Mouse (Mus musculus) erythroblast, adult 5-6 weeks (primary cell): ENCODE data around the gene Myrf. TPM values are rescaled to one million over a fixed set of nuclear protein-coding genes. Genes with fewer than 3 reads are reported as not detected.
A peak's percentile ranks its signal among the peaks of the same experiment; 100 is the strongest.

Experiments used
- ATAC-seq: replicated peaks from 2 replicates; pipeline ENCODE4 v1.8.0; 2016; ENCODE audit warnings: moderate number of reproducible peaks, mild to moderate bottlenecking, moderate TSS enrichment, inconsistent platforms; ENCODE audit not compliant: poor library complexity, low FRiP score, severe bottlenecking
- total RNA-seq, 2 experiments: library from RNA; stranded (forward) in 1 of 2; stranded (reverse) in 1 of 2; fragments of 150-400 nt in 1 of 2; fragments of 200-764, 138-1000 nt in 1 of 2; gene quantifications; 2 replicates each; pipeline versions ENCODE4 v1.2.3 to v1.2.4; 2015 to 2017; ENCODE audit warnings: low replicate concordance in 2 of 2

Myrf gene
- total RNA-seq, 2 experiments from 2014 or later, result not detected

GRCm38 (mm10) chr19:10261369-10261768, 20.8 kb upstream of the Myrf start:
- ATAC-seq, result no peak

- peak; percentile 69 for ATAC-seq
Measured at GRCm38 (mm10) chr19:10258279-10259011, 17.9 kb upstream of the Myrf start.

- no peak for ATAC-seq
Measured at GRCm38 (mm10) chr19:10248128-10248527, 7.6 kb upstream of the Myrf start.

GRCm38 (mm10) chr19:10247165-10247564, 6.6 kb upstream of the Myrf start:
- no peak for ATAC-seq

GRCm38 (mm10) chr19:10244183-10244582, 3.6 kb upstream of the Myrf start:
- ATAC-seq, result no peak

- no peak for ATAC-seq
Measured at GRCm38 (mm10) chr19:10242916-10243315, 2.4 kb upstream of the Myrf start.

GRCm38 (mm10) chr19:10239975-10240653, 434 bp downstream of the Myrf start:
- ATAC-seq, result no peak

- no peak for ATAC-seq
Measured at GRCm38 (mm10) chr19:10239419-10239818, 1.1 kb downstream of the Myrf start.

- ATAC-seq, result no peak
Measured at GRCm38 (mm10) chr19:10238477-10238876, 2.1 kb downstream of the Myrf start.

- ATAC-seq, result no peak
Measured at GRCm38 (mm10) chr19:10235784-10236565, 4.6 kb downstream of the Myrf start.

GRCm38 (mm10) chr19:10232327-10233017, 8.1 kb downstream of the Myrf start:
- ATAC-seq, result no peak

- no peak for ATAC-seq
Measured at GRCm38 (mm10) chr19:10231871-10232270, 8.7 kb downstream of the Myrf start.

GRCm38 (mm10) chr19:10231016-10231415, 9.5 kb downstream of the Myrf start:
- ATAC-seq, result no peak

- no peak for ATAC-seq
Measured at GRCm38 (mm10) chr19:10225767-10226166, 14.8 kb downstream of the Myrf start.

GRCm38 (mm10) chr19:10224637-10225453, 15.7 kb downstream of the Myrf start:
- ATAC-seq, result no peak

GRCm38 (mm10) chr19:10223561-10223960, 17.0 kb downstream of the Myrf start:
- ATAC-seq, result no peak

GRCm38 (mm10) chr19:10222656-10223055, 17.9 kb downstream of the Myrf start:
- ATAC-seq, result no peak

- no peak for ATAC-seq
Measured at GRCm38 (mm10) chr19:10221585-10221984, 19.0 kb downstream of the Myrf start.

GRCm38 (mm10) chr19:10219593-10219992, 21.0 kb downstream of the Myrf start:
- no peak for ATAC-seq
